Mouse (Mus musculus) cerebellum, postnatal 10 days (tissue): ENCODE data around the gene Dnajb9.
A peak's percentile ranks its signal among the peaks of the same experiment; 100 is the strongest.
"Not testable (repeated sequence)": the region's sequence is repeated elsewhere in the genome, so short reads cannot be mapped to it uniquely, and the experiment has no call there.

ENCODE experiments used
- DNase-seq, 2 experiments: peaks; one replicate each; pipeline ENCODE4 v3.0.0; 2021; ENCODE audit warnings: mixed read lengths in 2 of 2

Gene Dnajb9

GRCm38 (mm10) chr12:44209824-44210752 is at the start of gene Dnajb9:
Gene Dnajb9, minus strand, starts transcription at chr12:44210326.
- DNase-seq: peak; percentile 100

- no peak for DNase-seq
Observed at GRCm38 (mm10) chr12:44248309-44248977, 38.3 kb upstream of the Dnajb9 start.

GRCm38 (mm10) chr12:44245739-44246138 is 35.6 kb upstream of the Dnajb9 start:
- no peak for DNase-seq

- DNase-seq: no peak
Observed at GRCm38 (mm10) chr12:44242407-44242806, 32.3 kb upstream of the Dnajb9 start.

GRCm38 (mm10) chr12:44241090-44241489 is 31.0 kb upstream of the Dnajb9 start:
- no peak for DNase-seq

- DNase-seq: no peak
Observed at GRCm38 (mm10) chr12:44224650-44225049, 14.5 kb upstream of the Dnajb9 start.

- no peak for DNase-seq
Observed at GRCm38 (mm10) chr12:44223044-44223443, 12.9 kb upstream of the Dnajb9 start.

- DNase-seq: peak; percentile 62 to 64
Observed at GRCm38 (mm10) chr12:44221651-44222356, 11.7 kb upstream of the Dnajb9 start.

- DNase-seq: not testable (repeated sequence)
Observed at GRCm38 (mm10) chr12:44221070-44221469, 10.9 kb upstream of the Dnajb9 start, which contains the start of gene Pnpla8. Gene Pnpla8, plus strand, starts transcription at chr12:44221370.

GRCm38 (mm10) chr12:44211555-44211954 is 1.4 kb upstream of the Dnajb9 start:
- no peak for DNase-seq

- peak; percentile 63 to 67 for DNase-seq
Observed at GRCm38 (mm10) chr12:44209141-44209823, 844 bp downstream of the Dnajb9 start.

GRCm38 (mm10) chr12:44197873-44198525 is 12.1 kb downstream of the Dnajb9 start:
- DNase-seq: no peak

GRCm38 (mm10) chr12:44181081-44181982 is 28.8 kb downstream of the Dnajb9 start:
- DNase-seq: peak; percentile 77 to 78

- DNase-seq: no peak
Observed at GRCm38 (mm10) chr12:44177038-44177355, 33.1 kb downstream of the Dnajb9 start.

GRCm38 (mm10) chr12:44176331-44177037 is 33.6 kb downstream of the Dnajb9 start:
- no peak for DNase-seq

- peak; percentile 75 to 90 for DNase-seq
Observed at GRCm38 (mm10) chr12:44166949-44167348, 43.2 kb downstream of the Dnajb9 start.

GRCm38 (mm10) chr12:44159349-44159748 is 50.8 kb downstream of the Dnajb9 start:
- no peak for DNase-seq
